Mouse (Mus musculus) left cerebral cortex, postnatal 25 days (tissue): ENCODE results near the gene Olfr315. TPM values are rescaled to one million over a fixed set of nuclear protein-coding genes. Genes with fewer than 3 reads are reported as not detected.
"Not testable (repeated sequence)": the region's sequence is repeated elsewhere in the genome, so short reads cannot be mapped to it uniquely, and the experiment has no call there.

Source experiments
- DNase-seq, 2 experiments: peaks; one replicate each; pipeline ENCODE4 v3.0.0; 2022; ENCODE audit warnings: low spot score in 2 of 2, mixed read lengths in 1 of 2
- intact Hi-C: fragments of 180-260 bp; cut with DNase I; formaldehyde crosslinking; loops from one replicate; pipeline ENCODE4 v1.15.1; 2025
- total RNA-seq, 2 experiments: library from RNA; stranded (reverse); gene quantifications; 2 replicates each; pipeline ENCODE4 v1.2.3; 2021

Olfr315 gene
- not detected for total RNA-seq

DNA sequence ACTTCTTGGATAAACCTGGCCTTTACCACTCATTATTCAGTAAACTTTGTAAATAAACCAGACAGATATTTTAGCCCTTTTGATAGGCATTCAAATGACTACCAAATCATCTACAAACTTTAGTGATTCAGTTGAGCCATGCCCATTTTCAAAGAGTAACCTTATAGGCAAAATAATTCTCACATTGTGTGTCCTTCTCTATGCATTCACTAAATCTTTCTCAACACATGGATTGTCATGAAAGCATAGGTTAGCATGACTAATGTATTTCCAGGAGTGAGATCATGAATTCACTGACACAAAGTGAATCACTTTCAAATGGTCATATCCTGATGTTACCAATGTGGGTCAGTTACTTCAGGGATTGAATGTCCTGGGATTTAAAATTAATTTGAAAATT lies at the start of gene Olfr315:
TSS of gene Olfr315 (plus strand) at position 301 of the 400 bp plus-strand sequence.
- intact Hi-C loops: no loop called here
- no peak for DNase-seq

DNA sequence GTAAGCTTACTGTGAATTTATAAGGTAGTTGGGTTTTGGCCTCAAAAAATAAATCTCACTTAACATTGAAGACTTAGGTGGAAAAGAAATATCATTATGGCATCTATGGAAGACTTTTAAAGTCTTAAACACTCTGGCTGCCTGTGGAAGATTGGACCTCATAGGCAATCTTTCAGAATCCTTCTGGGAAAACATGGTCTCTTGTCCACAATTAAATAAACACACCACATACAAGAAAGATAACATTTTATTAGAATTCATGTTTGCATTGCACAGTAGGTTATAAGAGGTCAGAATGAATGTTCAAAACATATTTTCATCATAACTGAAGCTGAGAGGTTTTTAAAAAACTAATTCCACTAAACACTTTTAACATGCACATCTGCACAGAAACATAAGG lies 49.1 kb upstream of the Olfr315 start, which contains the start of gene Olfr318:
TSS of gene Olfr318 (minus strand) at position 101 of the 400 bp plus-strand sequence.
- intact Hi-C loops: no loop called here
- no peak for DNase-seq

DNA sequence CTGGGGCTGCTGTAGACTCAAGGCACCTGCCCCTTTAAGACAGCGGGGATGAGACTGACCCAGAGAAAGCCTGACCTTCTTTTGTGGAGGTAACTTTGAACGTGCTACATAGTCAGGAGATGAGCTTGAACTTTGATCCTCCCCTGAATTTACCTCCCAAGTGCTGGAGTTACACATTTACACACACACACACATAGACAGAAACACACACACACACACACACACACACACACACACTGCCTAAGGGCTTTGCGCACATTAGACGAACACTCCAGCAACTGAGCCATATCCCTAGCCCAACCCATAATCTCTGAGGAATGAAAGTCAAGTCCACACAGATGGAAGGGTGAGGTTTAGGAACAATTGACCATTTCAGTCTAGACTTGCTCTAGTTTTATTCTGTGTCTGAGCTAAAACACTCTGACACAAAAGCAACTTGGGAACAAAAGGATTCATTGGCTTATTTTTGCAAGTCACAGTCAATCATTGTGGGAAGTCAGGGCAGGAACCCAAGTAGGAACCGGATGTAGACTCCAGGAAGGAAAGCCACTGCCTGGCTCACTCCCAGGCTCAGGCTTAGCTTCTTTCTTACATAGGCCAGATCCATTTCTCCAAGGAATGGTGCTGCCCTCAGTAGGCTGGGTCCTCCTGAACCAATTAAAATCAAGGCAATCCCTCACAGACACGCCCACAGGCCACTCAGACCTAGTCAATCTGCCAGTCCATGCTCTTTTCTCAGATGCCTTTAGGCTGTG lies 44.9 kb upstream of the Olfr315 start:
- not testable (repeated sequence) for DNase-seq

DNA sequence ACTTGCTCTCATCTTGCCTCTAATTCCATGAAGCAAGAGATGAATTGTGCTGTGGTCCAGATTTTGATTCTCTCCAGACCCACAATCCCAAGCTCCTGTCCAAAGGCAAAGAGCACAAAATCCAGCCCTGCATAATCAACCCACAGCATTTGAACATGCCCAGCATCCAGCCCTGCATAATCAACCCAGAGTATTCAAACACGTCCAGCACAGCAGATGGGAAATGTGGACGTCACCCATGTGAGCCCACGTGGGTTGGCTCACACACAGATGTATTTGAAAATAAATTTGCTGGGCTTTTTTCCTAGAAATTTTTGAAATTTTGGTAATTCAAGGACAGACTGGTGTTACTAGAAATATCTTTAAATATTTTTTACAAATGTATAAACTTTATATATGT lies 39.6 kb upstream of the Olfr315 start:
- peak; percentile 21 to 80 for DNase-seq
- intact Hi-C loops: no loop called here

More for the DNA sequence above, 44.9 kb upstream of the Olfr315 start:
- intact Hi-C loops: not testable (repeated sequence)

DNA sequence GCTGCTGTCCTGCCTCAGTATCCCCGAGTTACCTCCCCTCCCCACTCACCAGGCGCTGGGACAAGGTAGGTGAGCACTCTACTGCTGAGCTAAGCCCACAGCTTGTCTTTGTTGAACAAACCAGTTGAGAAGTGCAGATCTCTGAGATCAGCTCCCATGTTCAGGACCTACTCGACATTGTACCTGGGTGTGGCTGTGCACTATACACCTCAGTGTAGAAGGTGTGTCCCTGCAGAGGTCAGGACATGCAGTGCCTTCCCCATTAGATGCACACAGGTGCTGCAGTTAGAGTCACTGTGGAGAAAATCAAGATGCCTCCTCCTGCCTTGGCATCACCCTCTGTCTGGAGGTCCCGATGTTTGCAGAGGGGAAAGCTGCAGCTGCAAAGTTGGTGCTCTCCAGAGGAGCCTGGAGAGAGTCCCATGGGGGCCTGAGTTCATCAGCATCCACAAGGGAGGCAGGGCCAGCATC lies 34.2 kb upstream of the Olfr315 start, which contains the start of gene Olfr317:
TSS of gene Olfr317 (minus strand) at position 421 of the 471 bp plus-strand sequence.
- DNase-seq: no peak
- intact Hi-C loops: no loop called here

DNA sequence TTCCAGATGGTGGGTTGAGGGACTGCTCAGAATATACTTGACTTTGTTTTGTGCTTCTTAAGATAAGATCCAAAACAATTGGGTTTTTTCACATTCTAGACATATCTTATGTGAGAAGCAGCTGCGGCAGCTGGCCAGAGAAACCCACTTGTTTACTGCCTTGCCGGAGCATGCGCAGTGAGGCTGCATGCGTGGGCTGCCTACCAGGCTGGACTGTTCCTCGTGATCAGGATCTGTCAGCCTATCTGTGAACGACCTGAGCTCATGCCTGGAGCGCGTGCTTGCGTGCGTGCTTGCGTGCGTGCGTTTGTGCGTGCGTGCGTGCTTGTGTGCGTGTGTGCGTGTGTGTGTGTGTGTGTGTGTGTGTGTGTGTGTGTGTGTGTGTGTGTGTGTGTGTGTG lies 21.9 kb upstream of the Olfr315 start:
- peak; percentile 42 to 81 for DNase-seq
- intact Hi-C loops: not testable (repeated sequence)

DNA sequence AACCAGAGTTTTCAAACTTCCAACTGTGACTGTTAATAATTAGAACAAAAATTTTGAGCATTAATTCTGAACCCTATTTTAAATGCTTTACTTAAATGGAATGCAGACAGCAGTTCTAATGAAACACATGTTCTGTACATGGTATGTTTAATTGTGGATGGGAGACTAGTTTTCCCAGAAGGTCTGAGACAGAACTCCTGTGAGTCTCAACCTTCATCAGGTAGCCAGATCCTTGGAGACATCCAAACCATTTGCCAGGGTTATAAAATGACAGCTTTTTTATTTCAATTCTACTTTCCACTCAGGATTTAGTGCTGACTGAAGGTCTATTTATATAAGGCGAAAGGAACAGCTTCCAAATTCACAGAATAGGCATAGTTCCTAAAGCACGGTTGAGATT lies 20.6 kb upstream of the Olfr315 start, which contains the start of gene Olfr316:
TSS of gene Olfr316 (plus strand) at position 301 of the 400 bp plus-strand sequence.
- no peak for DNase-seq
- intact Hi-C loops: no loop called here

DNA sequence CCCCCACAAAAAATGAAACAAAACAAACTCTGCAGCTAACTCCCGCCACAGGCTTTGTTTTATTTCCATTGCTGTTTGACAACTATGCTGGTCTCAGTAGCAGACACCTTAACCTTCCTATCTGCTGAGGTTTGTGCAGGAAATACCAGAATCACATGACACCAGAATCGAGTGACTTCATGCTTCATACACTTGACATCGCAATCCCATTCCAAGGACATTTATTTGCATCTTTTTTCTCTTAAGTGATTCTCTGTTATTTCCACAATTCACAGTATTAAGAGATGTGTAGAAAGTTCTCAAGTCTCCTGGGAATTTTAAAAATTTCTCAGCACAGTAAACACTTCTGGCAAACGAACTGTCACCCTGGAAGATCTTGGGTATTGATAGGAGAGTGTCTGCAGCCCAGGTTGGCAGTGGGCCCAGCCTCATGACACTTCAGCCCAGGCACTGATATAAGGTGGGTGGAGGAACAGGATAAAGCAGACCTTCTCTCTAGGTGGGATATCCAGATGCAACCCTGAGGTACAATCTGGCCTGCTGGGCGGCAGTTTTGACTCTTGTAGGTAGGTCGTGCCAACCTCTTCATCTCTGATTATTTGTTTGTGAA lies 9.6 kb downstream of the Olfr315 start, which contains the start of gene Olfr314:
TSS of gene Olfr314 (plus strand) at position 473 of the 610 bp plus-strand sequence.
- intact Hi-C loops: no loop called here

DNA sequence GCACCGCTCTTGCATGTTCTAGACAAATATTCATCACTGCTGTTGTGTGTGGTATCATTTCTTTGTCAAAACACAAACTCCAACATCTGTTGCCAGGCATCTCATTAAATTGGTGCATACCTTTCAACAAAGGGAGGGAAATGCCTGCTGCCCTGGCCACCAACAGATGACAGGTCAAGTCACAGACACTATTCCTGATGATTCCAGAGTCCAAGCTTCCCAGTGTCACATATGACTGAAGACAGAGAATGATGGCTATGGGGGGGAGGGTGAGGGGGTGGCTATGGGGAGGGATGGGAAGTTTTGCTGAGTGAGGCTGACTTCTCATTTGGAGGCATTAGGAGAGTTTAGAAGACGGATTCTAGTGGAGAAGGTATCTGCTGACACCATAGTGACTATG lies 11.2 kb downstream of the Olfr315 start:
- intact Hi-C loops: no loop called here
- no peak for DNase-seq

More for the DNA sequence above, 9.6 kb downstream of the Olfr315 start, which contains the start of gene Olfr314:
- DNase-seq: no peak

DNA sequence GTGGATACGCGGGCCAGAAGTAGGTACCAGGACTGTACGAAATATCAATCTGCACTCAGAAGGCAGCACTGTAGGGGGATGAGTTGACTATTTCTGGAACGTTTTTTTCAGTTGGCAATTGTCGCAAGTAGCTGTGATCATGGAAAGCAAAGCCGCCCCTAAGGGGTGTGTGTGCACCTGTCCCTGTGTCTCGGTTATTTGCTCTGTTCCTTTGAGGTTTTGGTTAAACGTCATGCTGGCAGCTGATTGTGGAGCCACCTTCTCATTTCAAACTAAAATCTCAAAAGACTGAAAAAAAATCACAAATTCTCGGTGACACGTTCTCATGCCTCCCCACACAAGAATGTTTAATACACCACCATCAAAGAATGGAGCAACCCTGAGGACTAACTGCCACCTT lies 14.7 kb downstream of the Olfr315 start:
- intact Hi-C loops: no loop called here
- no peak for DNase-seq

DNA sequence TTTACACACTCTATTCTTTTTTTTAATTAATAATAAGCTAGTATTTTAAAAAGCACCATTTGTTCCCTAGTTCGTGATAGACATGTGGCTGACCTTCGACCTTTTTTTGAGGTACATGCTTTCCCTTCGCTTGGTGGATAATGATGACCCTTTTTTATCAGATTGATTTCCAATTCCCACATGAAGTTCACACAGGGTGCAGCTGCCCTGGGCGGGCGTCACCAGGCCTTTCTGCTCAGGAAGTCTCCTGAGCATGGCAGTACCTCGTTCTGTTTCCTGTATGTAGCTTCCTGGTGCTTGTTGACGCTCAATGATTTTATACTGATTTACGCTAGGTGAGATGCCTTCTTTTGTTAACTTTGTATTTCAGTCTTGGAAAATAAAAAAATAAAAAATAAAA lies 15.4 kb downstream of the Olfr315 start:
- intact Hi-C loops: no loop called here
- no peak for DNase-seq

DNA sequence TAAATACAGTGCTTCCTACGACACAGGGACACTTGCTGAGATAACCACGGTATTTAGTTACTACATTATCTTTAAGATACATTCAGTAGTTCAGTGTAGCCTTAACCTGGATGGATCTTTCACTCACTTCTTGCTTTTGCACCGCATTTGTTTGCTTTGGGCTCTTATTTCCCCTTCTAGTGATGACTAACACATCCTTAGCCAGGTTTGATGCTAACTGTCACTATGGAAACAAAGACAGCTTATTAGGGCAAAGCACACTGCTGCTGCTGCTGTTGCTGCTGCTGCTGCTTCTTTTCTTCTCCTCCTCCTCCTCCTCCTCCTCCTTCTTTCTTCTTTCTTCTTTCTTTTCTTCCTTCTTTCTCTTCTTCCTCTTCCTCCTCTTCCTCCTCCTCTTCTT lies 16.5 kb downstream of the Olfr315 start:
- intact Hi-C loops: no loop called here
- peak in 1 of 2 experiments; percentile 4 for DNase-seq

DNA sequence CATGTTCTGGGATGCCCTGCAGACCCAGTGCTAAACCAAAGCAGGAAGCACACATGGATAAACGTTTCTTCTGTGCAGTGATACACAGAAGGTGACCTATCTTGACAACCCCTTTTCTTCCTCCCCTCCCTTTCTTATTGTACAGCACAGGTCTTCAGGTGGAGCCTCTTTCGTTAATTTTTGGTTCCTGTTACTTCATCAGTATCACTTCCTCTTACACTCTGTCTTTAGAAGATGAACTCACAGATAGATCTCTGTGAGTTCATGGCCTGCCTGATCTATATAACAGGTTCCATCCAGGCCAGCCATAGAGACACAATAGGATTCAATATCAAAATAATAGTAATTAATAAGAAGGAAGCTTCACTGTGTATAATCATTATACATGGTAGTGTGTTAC lies 17.1 kb downstream of the Olfr315 start:
- intact Hi-C loops: no loop called here
- DNase-seq: no peak

DNA sequence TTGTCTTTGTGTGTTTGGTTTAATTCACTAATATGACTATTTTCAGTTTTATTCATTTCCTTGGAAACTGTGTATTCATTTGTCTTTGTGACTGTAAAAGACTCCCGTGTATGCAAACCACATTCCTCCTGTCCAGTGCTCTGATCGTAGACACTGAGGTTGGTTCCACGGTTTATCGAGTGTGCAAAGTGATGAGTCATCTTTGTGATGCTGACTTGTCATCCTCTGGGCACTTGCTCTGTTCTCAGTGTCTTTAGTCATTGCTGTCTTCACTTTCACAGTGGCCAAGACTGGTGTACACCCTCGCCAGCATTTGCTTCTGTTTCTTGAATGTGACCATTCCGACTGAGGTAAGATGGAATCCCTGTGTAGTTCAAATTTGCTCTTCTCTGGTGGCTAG lies 17.7 kb downstream of the Olfr315 start:
- DNase-seq: no peak
- intact Hi-C loops: no loop called here

DNA sequence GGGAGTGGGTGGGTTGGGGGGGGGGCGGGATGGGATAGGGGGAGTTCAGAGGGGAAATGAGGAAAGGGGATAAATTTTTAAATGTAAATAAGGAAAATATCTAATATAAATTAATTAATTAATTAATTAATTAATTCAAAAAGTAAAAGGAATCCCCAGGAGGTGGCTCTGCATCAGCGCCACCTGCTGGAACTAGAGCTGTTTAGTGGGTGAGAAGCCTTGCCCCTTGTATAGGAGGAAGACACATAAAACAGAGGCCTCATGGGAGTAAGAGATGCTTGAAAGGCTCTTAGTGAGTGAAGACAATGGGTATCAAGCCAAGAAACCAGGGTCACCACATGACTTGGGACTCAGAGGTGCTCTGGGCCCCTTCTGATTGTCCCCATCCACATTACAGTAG lies 22.9 kb downstream of the Olfr315 start:
- intact Hi-C loops: loop anchor here (5.0 kb wide), 1 partner anchor 51 kb away; the partner anchor contains the start of gene Gm12258
- no peak for DNase-seq

DNA sequence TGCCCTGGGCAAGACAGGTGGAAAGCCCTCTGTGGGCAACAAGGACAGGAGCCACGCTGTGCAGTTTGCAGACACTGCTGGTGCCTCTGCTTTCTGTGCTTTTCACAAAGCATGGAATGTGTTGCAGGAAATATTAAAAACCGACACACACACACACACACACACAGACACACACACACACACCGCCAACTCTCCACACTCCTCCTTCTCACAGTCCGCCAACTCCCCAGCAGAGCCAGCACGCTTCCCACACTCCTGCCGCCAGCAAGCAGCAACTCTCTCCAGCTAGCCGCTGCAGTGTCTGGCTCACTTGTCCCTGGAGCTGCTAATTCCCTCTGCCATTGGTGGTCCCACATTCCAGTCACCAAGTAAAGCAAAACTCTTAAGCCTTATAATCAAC lies 23.9 kb downstream of the Olfr315 start:
- intact Hi-C loops: loop anchor here (5.0 kb wide), 1 partner anchor 50 kb away; the partner anchor contains the start of gene Gm12258

DNA sequence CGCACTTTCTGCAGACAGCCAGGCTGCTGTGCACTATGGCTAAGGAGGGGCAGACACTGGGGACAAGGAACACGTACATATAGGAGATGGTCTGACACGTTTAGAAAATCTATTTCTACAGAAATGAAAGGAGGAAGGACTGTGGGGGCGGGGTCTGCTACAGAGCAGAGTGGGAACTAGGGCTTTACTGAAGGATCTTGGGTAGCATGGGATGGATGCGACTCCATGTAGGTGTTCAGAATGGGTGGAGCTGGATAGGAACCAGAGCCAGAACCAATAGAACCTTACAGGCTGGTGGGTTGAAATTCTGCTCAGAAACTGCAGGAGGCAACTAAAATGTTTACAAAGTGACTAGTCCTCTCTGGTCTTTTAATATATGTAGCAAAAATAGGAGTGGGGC lies 26.8 kb downstream of the Olfr315 start:
- intact Hi-C loops: loop anchor here (5.0 kb wide), 1 partner anchor 48 kb away; the partner anchor contains the start of gene Gm12258
- peak; percentile 9 to 61 for DNase-seq

More for the DNA sequence above, 23.9 kb downstream of the Olfr315 start:
- DNase-seq: peak; percentile 76 to 89

DNA sequence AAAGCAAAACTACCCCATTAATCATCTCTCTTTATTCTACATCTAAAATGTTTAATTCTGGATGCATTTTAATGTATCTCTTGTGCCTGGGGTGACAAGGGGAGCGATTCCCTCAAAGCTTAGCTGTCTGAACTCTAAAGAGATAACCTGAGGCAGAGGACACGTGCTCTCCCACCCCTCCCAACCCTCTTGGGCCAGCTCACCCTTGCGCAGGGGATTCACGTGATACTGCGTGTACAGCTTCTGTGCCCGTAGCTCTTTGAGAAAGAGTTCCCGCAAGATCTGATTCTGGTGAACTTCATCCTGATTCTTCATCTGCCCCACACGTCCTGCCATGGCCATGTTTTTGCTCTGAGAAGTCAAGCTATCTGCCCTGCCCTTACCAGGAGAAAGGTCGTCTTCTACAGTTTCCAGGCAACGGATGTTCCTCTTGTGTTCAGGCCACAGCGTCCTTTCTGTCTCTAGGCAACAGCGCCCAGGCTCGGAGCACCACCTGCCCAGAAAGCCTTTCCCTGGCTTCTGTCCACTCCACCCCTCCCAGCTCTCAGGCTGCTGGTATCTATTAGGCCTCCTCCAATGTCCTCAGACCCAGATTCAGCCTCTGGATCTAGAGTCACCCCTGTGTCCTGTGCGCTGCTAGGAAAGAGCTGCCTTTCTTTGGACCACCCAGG lies 28.7 kb downstream of the Olfr315 start, which contains the start of gene Fam183b:
TSS of gene Fam183b (minus strand) at position 403 of the 671 bp plus-strand sequence.
- peak; percentile 19 for DNase-seq

DNA sequence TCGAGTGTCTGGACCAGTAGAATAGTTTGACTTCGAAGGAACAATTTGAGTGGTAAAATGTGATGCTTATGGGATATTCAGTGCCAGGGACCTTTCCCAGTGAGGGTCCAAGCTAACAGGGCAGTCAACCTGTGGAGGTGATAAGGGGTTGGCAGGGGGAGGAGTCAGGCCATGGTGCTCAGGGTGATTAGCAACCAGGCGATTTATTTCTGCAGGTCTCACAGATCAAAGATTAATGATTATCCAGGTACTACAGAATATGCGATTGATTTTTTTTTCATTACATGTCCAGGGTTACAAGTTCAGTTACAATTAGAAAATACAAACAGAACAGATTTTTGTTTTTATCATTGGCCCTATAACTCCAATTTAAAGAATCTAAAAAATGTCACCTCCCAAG lies 30.9 kb downstream of the Olfr315 start:
- no peak for DNase-seq
- intact Hi-C loops: no loop called here

More for the DNA sequence above, 28.7 kb downstream of the Olfr315 start, which contains the start of gene Fam183b:
- intact Hi-C loops: no loop called here

DNA sequence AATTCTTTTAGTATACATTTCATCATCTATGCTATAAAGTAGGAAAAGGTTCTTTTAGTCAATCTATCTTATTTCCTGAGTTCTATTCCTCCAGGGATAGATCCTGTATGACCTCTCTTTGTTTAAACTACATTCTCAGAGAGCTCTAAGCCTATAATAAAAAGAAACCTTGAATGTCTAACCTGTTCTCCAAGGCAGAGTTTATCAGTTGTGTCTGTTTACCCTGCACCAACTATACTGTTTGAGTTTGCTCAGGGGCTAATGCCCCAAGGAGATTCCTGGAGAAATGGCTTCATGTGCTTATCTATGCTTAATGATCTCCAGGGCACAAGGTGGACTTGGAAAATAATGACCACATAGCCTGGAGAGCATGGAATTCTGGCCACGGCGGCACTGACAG lies 31.4 kb downstream of the Olfr315 start:
- no peak for DNase-seq
- intact Hi-C loops: no loop called here
